Mouse (Mus musculus) liver, embryonic 15.5 days (tissue): ENCODE measurements around the gene Scaf1. TPM values are rescaled to one million over a fixed set of nuclear protein-coding genes. Genes with fewer than 3 reads are reported as not detected.

Source experiments
- ATAC-seq: fragments of 200-750 bp; cut with Nextera tagmentation; 2 replicates; pipeline ENCODE4 v1.8.0; 2017; ENCODE audit warnings: moderate number of reproducible peaks, mild to moderate bottlenecking, moderate library complexity; ENCODE audit not compliant: insufficient read depth
- H3K27ac ChIP-seq: fragments of 300-500 bp; sonication (generic); replicated peaks from 2 replicates; pipeline ENCODE4 v1.5.1; 2015; ENCODE audit warnings: mild to moderate bottlenecking, inconsistent platforms
- H3K27me3 ChIP-seq: fragments of 300-500 bp; sonication (generic); 2 replicates; pipeline ENCODE4 v1.6.1; 2015; ENCODE audit warnings: mild to moderate bottlenecking, inconsistent platforms
- H3K36me3 ChIP-seq: fragments of 300-500 bp; sonication (generic); replicated peaks from 2 replicates; pipeline ENCODE4 v1.6.1; 2015; ENCODE audit warnings: moderate library complexity, mild to moderate bottlenecking, inconsistent platforms
- H3K4me1 ChIP-seq: fragments of 300-500 bp; sonication (generic); replicated peaks from 2 replicates; pipeline ENCODE4 v1.6.1; 2015; ENCODE audit warnings: inconsistent platforms
- H3K4me2 ChIP-seq: fragments of 300-500 bp; sonication (generic); 2 replicates; pipeline ENCODE4 v1.6.1; 2015; ENCODE audit warnings: moderate library complexity, mild to moderate bottlenecking, inconsistent platforms
- H3K4me3 ChIP-seq: fragments of 300-500 bp; sonication (generic); replicated peaks from 2 replicates; pipeline ENCODE4 v1.5.1; 2015; ENCODE audit warnings: mild to moderate bottlenecking, inconsistent platforms
- H3K9ac ChIP-seq: fragments of 300-500 bp; sonication (generic); 2 replicates; pipeline ENCODE4 v1.6.1; 2015; ENCODE audit warnings: moderate library complexity, mild to moderate bottlenecking, inconsistent platforms
- H3K9me3 ChIP-seq: fragments of 300-500 bp; sonication (generic); replicated peaks from 2 replicates; pipeline ENCODE4 v1.6.1; 2016; ENCODE audit warnings: inconsistent platforms
- WGBS: fragments of 180-500 bp; shearing (Covaris S2); methylation state at CpG from one replicate; pipeline ENCODE4 v1.1.7; 2015; ENCODE audit warnings: mixed read lengths; ENCODE audit not compliant: insufficient replicate concordance; 5-methylcytosine and 5-hydroxymethylcytosine counted together
- polyA plus RNA-seq: library from polyadenylated mRNA; unstranded; fragments of >200 nt; fragmentation: Nextera tagmentation; extraction: Ambion mirVana; gene quantifications from 2 replicates; pipeline ENCODE4 v1.2.1, GENCODE M21; 2015

Gene Scaf1
- polyA plus RNA-seq, 1 experiment from 2014 or later: 10.4 TPM

DNA sequence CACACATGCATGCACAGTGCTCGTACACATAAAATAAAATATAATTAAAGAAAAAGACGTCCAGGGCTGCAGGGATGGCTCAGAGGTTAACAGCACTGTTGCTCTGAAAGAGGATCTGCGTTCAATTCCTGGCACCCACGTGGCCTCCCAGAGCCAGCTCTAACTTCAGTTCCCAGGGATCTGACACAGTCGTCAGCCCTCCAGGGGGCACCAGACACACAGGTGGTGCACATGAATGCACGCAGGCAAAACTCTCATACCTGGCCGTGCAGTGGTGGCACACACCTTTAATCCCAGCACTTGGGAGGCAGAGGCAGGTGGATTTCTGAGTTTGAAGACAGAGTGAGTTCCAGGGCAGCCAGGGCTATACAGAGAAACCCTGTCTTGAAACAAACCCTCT, 50.2 kb downstream of the Scaf1 start:
- H3K4me3 ChIP-seq: no peak overlapping the region
- no peak overlapping the region for H3K4me2 ChIP-seq
- H3K36me3 ChIP-seq: no peaks in the 10 kb centered on the region
- no peak overlapping the region for H3K9ac ChIP-seq
- no peak overlapping the region for H3K27ac ChIP-seq
- ATAC-seq: no peak
- no peaks in the 10 kb centered on the region for H3K9me3 ChIP-seq
- H3K27me3 ChIP-seq: 0 out of 2 replicates have a peak, but pooled peaks cover 5% of the 10 kb centered on the region
- 60% methylated on average over 7 of the region's 7 CpGs for WGBS
- peaks cover 26% of the 10 kb centered on the region for H3K4me1 ChIP-seq

DNA sequence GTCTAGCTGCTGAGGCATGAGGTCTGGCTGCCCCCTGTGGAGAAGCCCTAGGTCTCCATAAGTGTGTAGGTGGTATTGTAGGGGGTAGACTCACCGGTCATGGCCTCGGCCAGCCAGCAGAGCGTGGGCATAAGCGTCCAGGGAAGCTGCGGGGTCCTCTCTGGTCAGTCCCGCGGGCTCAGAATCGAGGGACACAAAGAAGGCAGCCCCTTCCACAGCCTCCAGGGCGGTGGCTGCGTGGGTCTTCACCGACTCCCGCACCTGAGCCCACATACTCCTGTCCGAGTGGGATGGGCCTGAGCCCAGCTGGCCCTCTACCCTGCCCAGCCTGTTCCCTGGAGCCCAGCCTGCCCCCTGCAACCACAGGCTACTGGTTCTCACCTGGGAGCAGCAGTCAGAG, 51.2 kb downstream of the Scaf1 start:
- ATAC-seq: no peak
- 80% methylated on average over 13 of the region's 13 CpGs for WGBS
- H3K4me3 ChIP-seq: no peak overlapping the region
- H3K9ac ChIP-seq: no peak overlapping the region
- no peak overlapping the region for H3K4me2 ChIP-seq
- no peak overlapping the region for H3K27ac ChIP-seq
- H3K36me3 ChIP-seq: no peaks in the 10 kb centered on the region
- H3K27me3 ChIP-seq: no peaks in the 10 kb centered on the region
- H3K4me1 ChIP-seq: peaks cover 17% of the 10 kb centered on the region
- no peaks in the 10 kb centered on the region for H3K9me3 ChIP-seq

DNA sequence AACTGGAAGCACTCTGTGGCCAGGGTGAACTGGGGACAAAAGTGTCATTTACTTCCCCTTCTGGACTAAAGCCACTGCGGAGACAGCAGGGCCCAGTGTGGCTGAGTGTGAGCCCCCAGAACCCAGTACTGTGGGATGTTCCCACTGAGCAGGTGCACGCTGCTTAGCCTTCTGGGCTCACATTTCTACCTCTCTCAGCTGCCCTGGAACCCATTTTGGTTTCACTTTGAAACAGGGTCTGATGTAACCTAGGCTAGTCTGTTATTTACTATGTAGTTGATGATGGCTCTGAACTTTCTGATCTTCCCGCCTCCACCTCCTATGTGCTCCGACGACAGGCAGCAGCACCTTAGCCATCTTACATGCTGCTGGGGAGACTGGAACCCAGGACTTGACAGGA, 53.3 kb downstream of the Scaf1 start:
- WGBS: 57% methylated on average over 5 of the region's 5 CpGs
- 0 out of 2 replicates have a peak, but pooled peaks cover 5% of the 10 kb centered on the region for H3K27me3 ChIP-seq
- no peak overlapping the region for H3K4me3 ChIP-seq

DNA sequence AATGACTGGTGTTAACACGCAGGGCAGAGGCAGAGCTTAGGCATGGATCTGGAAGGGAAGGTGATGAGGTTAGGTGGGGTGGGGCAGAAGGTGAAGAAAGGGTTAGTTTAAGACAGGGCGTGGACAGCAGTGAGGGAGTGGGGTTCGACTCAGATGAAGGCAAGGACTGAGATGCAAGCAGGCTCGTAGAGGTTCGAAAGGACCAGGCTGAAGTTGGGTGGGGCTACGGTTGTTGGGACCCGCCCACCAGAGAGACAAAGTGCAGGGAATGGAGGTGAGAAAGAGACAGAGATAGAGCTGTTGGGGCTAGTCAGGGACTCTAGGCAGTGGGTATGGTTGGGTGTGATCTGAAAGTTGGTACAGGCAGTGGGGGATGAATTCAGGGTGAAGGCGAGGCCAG, 53.8 kb downstream of the Scaf1 start:
- Histone ChIP-seq H3K4me1 (peaks cover 14% of the 10 kb centered on the region), H3K27ac (no peak overlapping the region), H3K4me2 (no peak overlapping the region), H3K9ac (no peak overlapping the region), H3K9me3 (no peaks in the 10 kb centered on the region), H3K27me3 (0 out of 2 replicates have a peak, but pooled peaks cover 5% of the 10 kb centered on the region), H3K4me3 (no peak overlapping the region), H3K36me3 (no peaks in the 10 kb centered on the region)
- no peak for ATAC-seq
- 44% methylated on average over 8 of the region's 8 CpGs for WGBS

More for the DNA sequence above, 53.3 kb downstream of the Scaf1 start:
- ATAC-seq: no peak
- Histone ChIP-seq H3K9me3 (no peaks in the 10 kb centered on the region), H3K36me3 (no peaks in the 10 kb centered on the region), H3K4me1 (peaks cover 16% of the 10 kb centered on the region), H3K27ac (no peak overlapping the region), H3K9ac (no peak overlapping the region), H3K4me2 (no peak overlapping the region)

DNA sequence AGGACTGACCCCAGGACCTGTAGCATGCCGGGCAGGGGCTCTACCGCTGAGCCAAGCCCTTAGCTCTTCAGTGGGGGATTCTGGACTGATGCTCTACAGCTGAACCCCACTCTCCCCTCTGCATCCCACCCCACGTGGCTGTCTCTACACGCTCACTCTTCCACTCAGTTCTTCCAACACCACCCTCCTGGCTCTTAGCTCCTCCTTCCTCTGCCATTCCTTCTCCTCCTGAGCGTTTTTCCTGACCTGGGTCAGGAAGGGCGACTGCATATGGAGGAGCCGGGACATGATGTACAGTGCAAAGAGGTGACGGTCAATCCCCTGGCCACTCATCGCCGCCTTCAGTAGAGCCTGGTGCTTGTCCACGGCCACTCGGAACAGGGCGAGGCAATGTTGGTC, 55.7 kb downstream of the Scaf1 start:
- Histone ChIP-seq H3K4me2 (no peak overlapping the region), H3K4me1 (peaks cover 14% of the 10 kb centered on the region), H3K27ac (no peak overlapping the region), H3K36me3 (no peaks in the 10 kb centered on the region), H3K9ac (no peak overlapping the region), H3K27me3 (0 out of 2 replicates have a peak, but pooled peaks cover 5% of the 10 kb centered on the region), H3K4me3 (no peak overlapping the region), H3K9me3 (no peaks in the 10 kb centered on the region)
- no peak for ATAC-seq
- 70% methylated on average over 13 of the region's 13 CpGs for WGBS

DNA sequence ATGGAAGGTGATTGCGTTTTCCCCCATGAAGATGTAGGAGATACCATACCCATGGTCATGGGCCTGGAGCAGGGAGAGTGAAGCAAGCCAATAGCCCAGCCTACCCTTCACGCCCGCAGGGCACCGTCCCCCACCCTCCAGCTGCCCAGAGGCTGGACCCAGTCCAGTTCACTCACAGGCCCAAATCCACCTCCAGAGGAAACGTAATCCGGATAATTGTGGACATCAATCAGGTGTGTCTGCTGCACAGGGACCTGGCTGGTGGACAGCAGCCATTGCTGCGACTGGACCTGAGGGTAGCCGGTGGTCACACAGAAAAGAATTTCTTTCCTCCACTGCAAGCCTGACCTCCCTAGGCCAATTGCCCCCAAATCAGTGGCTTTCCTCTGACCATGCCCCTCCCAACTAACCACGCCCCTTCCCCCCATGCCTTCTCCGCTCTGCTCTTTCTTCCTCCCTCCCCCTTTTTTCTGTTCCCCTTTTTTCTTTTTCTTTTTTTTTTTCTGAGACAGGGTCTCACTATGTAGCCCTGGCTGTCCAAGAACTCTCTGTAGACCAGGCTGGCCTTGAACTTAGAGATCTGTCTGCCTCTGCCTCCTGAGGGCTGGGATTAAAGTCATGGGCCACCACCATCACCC, 56.2 kb downstream of the Scaf1 start:
- WGBS: 64% methylated on average over 10 of the region's 10 CpGs
- Histone ChIP-seq H3K27ac (no peak overlapping the region), H3K27me3 (0 out of 2 replicates have a peak, but pooled peaks cover 5% of the 10 kb centered on the region), H3K36me3 (no peaks in the 10 kb centered on the region), H3K9me3 (no peaks in the 10 kb centered on the region), H3K4me3 (no peak overlapping the region), H3K4me2 (no peak overlapping the region), H3K4me1 (peaks cover 14% of the 10 kb centered on the region), H3K9ac (no peak overlapping the region)
- ATAC-seq: no peak

DNA sequence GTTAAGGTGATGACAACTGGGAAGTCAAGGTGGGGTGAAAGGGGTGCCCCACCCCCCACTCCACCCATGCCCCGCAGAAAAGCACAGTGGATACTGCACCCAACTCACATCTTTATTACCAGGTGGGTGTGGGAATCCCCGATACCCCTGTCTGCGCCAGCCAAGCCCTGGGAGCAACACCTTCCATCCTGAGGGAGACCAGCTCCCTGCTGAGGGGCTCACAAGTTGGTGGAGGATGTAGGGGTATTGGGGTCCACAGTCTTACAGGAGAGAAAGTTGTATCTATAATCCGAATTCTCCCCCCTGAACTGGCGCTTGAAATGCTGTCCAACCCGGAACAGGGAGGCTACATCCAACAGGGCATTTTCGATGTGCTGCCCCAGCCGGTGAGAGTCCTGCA, 56.9 kb downstream of the Scaf1 start:
- no peak overlapping the region for H3K9ac ChIP-seq
- WGBS: 54% methylated on average over 8 of the region's 8 CpGs
- H3K4me3 ChIP-seq: no peak overlapping the region
- 0 out of 2 replicates have a peak, but pooled peaks cover 6% of the 10 kb centered on the region for H3K27me3 ChIP-seq
- H3K27ac ChIP-seq: no peak overlapping the region
- no peaks in the 10 kb centered on the region for H3K36me3 ChIP-seq
- no peaks in the 10 kb centered on the region for H3K9me3 ChIP-seq
- ATAC-seq: no peak
- peaks cover 14% of the 10 kb centered on the region for H3K4me1 ChIP-seq
- H3K4me2 ChIP-seq: no peak overlapping the region

DNA sequence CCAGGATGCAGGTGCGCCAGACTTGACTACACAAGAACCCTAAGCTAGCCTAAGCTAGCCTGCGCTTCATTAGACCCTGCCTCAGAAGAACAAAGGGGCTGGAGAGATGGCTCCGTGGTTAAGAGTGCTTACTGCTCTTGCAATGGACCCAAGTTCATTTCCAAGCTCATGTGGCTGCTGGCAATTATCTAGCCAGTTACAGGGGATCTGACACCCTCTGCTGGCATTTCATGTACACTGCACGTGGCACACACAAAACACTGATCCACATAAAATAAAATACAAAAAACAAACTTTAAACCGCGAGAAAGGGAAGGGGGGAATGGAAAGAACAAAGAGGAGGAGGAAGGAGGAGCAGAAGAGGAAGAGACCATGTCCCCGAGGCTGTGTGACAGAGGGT, 58.0 kb downstream of the Scaf1 start:
- no peak overlapping the region for H3K4me3 ChIP-seq
- 34% methylated on average over 7 of the region's 7 CpGs for WGBS

DNA sequence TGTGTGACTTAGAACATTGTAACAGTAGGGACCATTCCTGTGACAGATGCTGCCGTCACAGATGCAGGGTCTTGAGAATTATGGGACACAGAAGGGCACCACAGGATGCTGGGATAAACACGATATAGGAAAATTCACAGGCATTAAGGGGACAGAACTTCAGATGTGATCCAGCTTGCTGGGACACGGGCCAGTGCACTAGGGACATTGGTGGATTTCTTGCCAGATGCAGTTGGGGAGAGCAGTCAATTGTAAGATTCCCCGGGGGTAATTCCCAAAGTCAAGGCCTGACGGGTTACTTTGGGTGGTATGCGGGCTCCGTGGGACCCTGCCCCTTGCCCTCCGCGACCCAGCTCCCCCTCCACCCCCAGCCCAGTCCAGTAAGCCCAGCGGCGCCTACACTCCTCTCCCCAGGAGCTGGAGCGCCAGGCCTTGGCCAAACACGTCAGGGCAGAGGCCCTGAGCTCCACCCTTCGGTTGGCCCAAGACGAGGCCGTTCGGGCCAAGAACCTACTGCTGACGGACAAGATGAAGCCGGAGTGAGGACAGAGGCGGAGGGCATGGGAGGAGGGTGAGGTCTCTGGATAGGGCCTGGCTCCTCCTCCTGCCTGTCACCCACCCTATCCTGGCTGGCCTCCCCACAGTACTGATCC, 58.9 kb downstream of the Scaf1 start:
- H3K9me3 ChIP-seq: no peaks in the 10 kb centered on the region
- H3K27me3 ChIP-seq: peaks cover 17% of the 10 kb centered on the region
- no peak for ATAC-seq
- H3K9ac ChIP-seq: no peak overlapping the region
- H3K36me3 ChIP-seq: no peaks in the 10 kb centered on the region
- WGBS: 68% methylated on average over 20 of the region's 20 CpGs
- peaks cover 17% of the 10 kb centered on the region for H3K4me1 ChIP-seq
- no peak overlapping the region for H3K27ac ChIP-seq
- H3K4me3 ChIP-seq: no peak overlapping the region
- no peak overlapping the region for H3K4me2 ChIP-seq

More for the DNA sequence above, 58.0 kb downstream of the Scaf1 start:
- no peak overlapping the region for H3K27ac ChIP-seq
- no peaks in the 10 kb centered on the region for H3K36me3 ChIP-seq
- peaks cover 14% of the 10 kb centered on the region for H3K4me1 ChIP-seq
- H3K9me3 ChIP-seq: no peaks in the 10 kb centered on the region
- H3K9ac ChIP-seq: no peak overlapping the region
- H3K4me2 ChIP-seq: no peak overlapping the region
- ATAC-seq: no peak
- H3K27me3 ChIP-seq: peaks cover 13% of the 10 kb centered on the region

DNA sequence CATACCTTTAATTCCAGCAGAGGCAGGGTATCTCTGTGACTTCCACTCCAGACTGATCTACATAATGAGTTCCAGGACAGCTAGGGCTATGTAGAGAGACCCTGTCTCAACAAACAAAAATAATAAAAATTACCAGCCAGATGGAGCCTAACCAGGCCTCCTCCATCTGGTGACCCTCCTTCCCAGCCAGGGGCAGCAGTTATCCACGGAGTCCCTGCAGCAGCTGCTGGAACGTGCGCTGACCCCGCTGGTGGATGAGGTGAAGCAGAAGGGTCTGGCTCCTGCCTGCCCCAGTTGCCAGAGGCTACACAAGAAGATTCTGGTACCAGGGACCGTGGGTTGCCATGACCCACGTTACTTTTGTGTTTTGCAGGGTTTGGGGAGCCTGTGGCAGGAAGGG, 59.9 kb downstream of the Scaf1 start:
- Histone ChIP-seq H3K27me3 (peaks cover 27% of the 10 kb centered on the region), H3K4me3 (no peak overlapping the region), H3K9ac (no peak overlapping the region), H3K4me2 (no peak overlapping the region), H3K9me3 (no peaks in the 10 kb centered on the region), H3K27ac (no peak overlapping the region), H3K4me1 (peaks cover 25% of the 10 kb centered on the region), H3K36me3 (no peaks in the 10 kb centered on the region)
- no peak for ATAC-seq
- 63% methylated on average over 6 of the region's 6 CpGs for WGBS

DNA sequence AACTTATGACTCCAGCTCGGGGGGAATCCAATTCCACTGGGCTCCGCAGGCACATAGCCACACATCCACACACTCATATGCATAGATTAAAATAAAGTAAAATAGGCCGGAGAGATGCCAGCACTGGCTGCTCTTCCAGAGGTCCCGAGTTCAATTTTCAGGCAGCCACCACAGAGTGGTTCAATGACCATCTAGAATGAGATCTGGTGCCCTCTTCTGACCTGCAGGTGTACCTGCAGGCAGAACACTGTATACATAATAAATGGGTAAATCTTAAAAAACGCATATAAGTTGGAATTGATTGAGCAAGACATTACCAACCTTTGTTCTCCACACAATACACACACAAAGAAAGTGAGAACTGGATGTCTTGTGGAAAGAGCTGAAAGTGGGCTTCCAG, 60.5 kb downstream of the Scaf1 start:
- no peak for ATAC-seq
- 28% methylated on average over 5 of the region's 5 CpGs for WGBS
- Histone ChIP-seq H3K4me3 (no peak overlapping the region), H3K4me1 (peaks cover 28% of the 10 kb centered on the region), H3K9me3 (no peaks in the 10 kb centered on the region), H3K27me3 (peaks cover 33% of the 10 kb centered on the region), H3K4me2 (no peak overlapping the region), H3K27ac (no peak overlapping the region), H3K9ac (no peak overlapping the region), H3K36me3 (no peaks in the 10 kb centered on the region)
